Mouse (Mus musculus) small intestine, adult 10 weeks (tissue): ENCODE results near the gene Gabrr2. TPM values are rescaled to one million over a fixed set of nuclear protein-coding genes. Genes with fewer than 3 reads are reported as not detected.

ENCODE experiments used
- polyA plus RNA-seq: library from polyadenylated mRNA; stranded (reverse); fragments of 350-450 nt; fragmentation: Illumina TruSeq; extraction: RNeasy Lipid Tissue Mini Kit (QIAGEN cat#74804); gene quantifications from one replicate; pipeline ENCODE4 v1.2.3, GENCODE M21; 2014; ENCODE audit warnings: low replicate concordance

The Gabrr2 gene
- polyA plus RNA-seq, result 0.30 TPM

DNA sequence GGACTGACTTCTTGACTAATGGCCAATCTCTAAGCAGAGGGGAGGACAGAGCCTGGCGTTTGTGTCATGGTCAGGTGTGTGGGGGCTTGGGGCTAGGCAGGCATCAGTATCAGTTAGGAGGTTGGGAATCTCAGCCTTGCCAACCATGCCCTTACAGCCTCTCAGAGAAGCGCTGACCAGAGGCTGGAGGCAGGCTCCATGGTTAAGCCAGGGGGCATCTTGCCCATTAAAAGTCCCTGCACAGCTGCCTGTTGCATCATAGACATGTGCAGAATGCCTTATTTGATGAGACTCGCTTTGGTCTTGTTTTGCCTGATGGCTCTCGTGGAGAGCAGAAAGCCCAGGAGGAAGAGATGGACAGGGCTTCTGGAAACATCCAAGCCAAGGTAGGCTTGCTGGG lies at the start of gene Gabrr2:
Gabrr2 (plus strand) TSS at position 19 of the 400 bp plus-strand sequence.

GRCm38 (mm10) chr4:33031195-33031960 lies 31.4 kb upstream of the Gabrr2 start, which contains the start of gene Ube2j1:
Gene Ube2j1 (plus strand): TSS chr4:33031416.

DNA sequence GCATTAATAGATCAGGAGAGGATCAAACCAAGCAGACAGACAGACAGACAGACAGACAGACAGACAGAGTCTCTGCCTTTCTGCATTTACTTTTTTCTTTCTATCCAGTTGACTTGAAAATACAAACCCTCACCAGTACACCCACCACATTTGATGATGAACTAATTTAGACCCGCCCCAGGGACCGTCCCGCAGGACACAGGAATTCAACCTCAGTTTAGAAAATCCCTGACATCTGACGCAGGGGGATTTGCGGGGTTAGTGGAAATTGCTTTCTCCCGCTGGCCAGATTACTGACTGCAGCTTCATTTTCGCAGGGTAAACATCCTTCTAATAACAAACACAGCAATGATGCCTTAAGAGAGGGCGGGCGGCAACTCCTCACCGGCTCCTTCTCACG lies 69.4 kb downstream of the Gabrr2 start, which contains the start of gene Gabrr1:
Gabrr1 (plus strand) TSS at position 301 of the 400 bp plus-strand sequence.

Other genes with a start within 250 kb of the Gabrr2 start
- 1.9 TPM for gene Ankrd6, start 112.2 kb upstream of the Gabrr2 start, polyA plus RNA-seq
- 125 TPM for gene Rragd, start 80.0 kb upstream of the Gabrr2 start, polyA plus RNA-seq
- gene Ube2j1, start 31.6 kb upstream of the Gabrr2 start, polyA plus RNA-seq, result 95.2 TPM
- gene Gabrr1, start 69.5 kb downstream of the Gabrr2 start, polyA plus RNA-seq, result not detected
- gene Pm20d2, start 126.7 kb downstream of the Gabrr2 start, polyA plus RNA-seq, result 0.48 TPM
- gene Srsf12, start 146.0 kb downstream of the Gabrr2 start, polyA plus RNA-seq, result 0.26 TPM
- gene Pnrc1, start 227.2 kb downstream of the Gabrr2 start, polyA plus RNA-seq, result 252 TPM
- 38.7 TPM for gene Rngtt, start 247.3 kb downstream of the Gabrr2 start, polyA plus RNA-seq